Mouse (Mus musculus) embryonic fibroblast, embryonic 13.5 days (primary cell): ENCODE measurements at regions not wholly inside any gene's neighbourhood (a gene's known extent, or its start where the extent isn't known, plus 50 kb on each side); places are given as distances from the start of the nearest gene placed in this dataset.

Experiments used
- H3K27ac ChIP-seq: 2 replicates; pipeline ENCODE4 v1.5.1; 2012; ENCODE audit warnings: low read length, control low read depth, inconsistent platforms; ENCODE audit not compliant: insufficient read depth
- H3K4me1 ChIP-seq: 2 replicates; pipeline ENCODE4 v1.6.1; 2011; ENCODE audit warnings: low read length; ENCODE audit not compliant: control insufficient read depth, insufficient read depth
- H3K4me3 ChIP-seq: 2 replicates; pipeline ENCODE4 v1.5.1; 2011; ENCODE audit warnings: mild to moderate bottlenecking, control low read depth, low read length; ENCODE audit not compliant: insufficient read depth
- CTCF ChIP-seq: IDR thresholded peaks from 2 replicates; pipeline ENCODE4 v1.5.1; 2011; ENCODE audit warnings: mild to moderate bottlenecking, control low read depth, low read length, moderate library complexity, borderline replicate concordance; ENCODE audit not compliant: insufficient read depth
- POLR2A ChIP-seq: IDR thresholded peaks from 2 replicates; pipeline ENCODE4 v1.6.1; 2011; ENCODE audit warnings: low read depth, mild to moderate bottlenecking, control low read depth, low read length, moderate library complexity

DNA sequence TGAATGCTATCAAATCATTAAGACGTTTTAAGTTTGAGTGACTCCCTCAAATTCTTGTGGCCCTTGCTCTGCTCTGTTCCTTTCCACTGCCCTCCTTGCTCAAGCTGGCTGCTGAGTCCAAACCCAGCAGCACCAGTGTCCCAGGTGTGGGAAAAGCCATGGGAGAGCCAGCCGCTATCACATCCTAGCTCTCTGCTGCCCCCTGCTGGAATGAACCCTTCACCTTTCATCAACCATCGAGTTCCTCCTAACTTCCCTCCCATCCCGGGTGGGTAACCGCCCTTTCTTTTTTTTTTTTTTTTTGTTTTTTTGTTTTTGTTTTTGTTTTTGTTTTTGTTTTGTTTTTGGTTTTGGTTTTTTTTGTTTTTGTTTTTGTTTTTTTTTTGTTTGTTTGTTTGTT is 104.1 kb downstream of the Il20rb start:
- TF ChIP-seq POLR2A (no peak), CTCF (peak; percentile 46; the same call in 1 of the 2 replicates)
- H3K4me1 ChIP-seq, result no peaks in the 10 kb centered on the region
- no peak overlapping the region for H3K4me3 ChIP-seq
- no peak overlapping the region for H3K27ac ChIP-seq

DNA sequence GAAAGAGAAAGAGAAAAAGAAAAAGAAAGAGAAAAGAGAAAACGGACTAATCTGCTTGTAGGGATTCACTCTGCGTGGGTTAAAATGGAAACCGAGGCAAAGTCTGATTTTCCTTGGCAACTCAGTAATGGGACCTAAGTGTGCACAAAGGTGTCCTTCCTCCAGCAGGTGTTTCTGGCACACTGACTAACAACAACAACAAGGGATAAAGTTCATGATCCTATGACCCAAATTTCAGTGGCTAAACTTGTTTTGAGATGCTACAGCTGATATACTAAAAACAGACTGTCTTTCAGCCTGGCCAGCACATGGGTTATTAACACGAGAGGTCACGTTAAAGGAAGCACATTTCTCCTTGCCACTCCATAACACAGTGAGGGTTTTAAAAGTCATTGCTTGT is 116.7 kb downstream of the Il20rb start:
- Histone ChIP-seq H3K4me1 (no peaks in the 10 kb centered on the region), H3K27ac (no peak overlapping the region)
- TF ChIP-seq POLR2A (no peak), CTCF (no peak)

DNA sequence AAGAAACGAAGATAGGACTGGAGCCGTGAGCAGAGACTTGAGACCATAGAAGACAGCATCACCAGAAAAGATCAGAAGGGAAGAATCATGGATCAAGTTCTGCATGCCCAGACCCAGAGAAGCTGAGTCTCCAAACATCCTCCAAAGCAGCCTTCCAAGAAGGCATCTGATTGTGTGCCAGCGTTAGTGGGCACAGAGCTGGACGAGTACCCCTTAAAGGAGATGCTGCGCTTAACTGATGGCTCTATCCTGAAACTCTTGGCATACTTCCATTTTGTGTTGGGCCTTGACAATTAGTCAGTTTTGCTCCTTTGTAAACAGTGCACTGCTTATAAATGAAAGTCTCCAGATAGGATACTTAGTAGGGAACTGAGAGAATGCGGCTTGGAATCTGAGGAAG is 119.8 kb downstream of the Il20rb start:
- no peak overlapping the region for H3K27ac ChIP-seq
- no peak for TF ChIP-seq CTCF
- TF ChIP-seq POLR2A, result no peak
- H3K4me1 ChIP-seq, result no peaks in the 10 kb centered on the region
- H3K4me3 ChIP-seq, result no peak overlapping the region

More for the DNA sequence above, 116.7 kb downstream of the Il20rb start:
- H3K4me3 ChIP-seq, result no peak overlapping the region

DNA sequence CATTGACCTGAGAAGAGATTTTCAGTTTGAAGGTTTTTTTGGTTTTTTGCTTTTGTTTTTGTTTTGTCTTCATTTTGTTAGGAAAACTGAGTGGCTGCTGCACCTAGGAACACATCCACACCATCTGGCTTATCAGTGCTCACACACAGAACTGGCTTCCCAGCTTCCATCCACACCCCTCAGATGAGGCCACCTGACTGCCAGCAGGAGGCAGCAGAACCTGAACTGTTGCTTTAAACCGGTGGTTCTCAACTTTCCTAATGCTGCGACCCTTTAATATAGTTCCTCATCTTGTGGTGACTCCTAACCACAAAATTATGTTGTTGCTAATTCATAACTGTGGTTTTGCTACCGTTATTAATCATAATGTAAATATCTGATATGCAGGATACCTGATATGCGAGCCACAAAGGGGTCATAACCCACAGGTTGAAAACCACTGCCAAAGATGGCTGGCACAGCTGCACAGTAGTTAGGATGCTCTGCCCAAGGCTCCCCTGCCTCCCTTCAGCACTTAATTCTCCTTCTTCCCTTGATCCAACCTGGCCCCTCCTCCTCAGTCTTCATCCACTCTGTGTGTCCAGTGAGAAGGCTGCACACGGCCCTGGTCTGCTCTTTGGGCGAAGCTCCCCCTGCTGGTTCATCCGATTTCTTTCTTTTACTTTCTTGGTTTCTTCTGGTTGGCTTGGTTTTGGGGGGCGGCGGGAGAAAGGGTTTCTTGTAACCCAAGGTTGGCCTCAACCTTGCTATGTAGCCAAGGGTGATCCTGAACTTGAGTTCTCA is 126.5 kb downstream of the Il20rb start:
- TF ChIP-seq POLR2A, result no peak
- peak; percentile 22; the same call in 1 of the 2 replicates for TF ChIP-seq CTCF
- Histone ChIP-seq H3K27ac (no peak overlapping the region), H3K4me1 (no peaks in the 10 kb centered on the region), H3K4me3 (no peak overlapping the region)

DNA sequence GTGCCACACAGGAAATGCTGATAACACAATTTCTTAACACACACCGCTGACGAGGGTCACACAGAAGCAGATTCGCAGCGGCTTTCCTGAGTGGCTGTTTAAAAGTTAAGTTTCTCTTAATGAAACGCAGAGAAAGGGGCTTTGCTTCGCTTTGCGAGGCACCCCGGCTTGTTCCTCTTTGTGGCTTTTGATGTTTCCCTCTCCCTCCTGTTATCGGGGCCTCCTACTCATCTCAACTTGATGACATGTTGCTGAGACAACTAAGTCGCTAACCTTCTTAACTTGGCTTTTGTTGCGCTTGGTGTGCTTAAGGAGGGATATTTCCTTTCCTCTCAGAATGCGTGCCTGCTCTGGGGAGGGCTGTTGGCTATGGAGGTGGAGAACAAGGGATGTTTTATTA is 129.0 kb downstream of the Il20rb start:
- H3K4me1 ChIP-seq, result no peaks in the 10 kb centered on the region
- H3K4me3 ChIP-seq, result no peak overlapping the region
- TF ChIP-seq CTCF (no peak), POLR2A (no peak)
- H3K27ac ChIP-seq, result no peak overlapping the region

DNA sequence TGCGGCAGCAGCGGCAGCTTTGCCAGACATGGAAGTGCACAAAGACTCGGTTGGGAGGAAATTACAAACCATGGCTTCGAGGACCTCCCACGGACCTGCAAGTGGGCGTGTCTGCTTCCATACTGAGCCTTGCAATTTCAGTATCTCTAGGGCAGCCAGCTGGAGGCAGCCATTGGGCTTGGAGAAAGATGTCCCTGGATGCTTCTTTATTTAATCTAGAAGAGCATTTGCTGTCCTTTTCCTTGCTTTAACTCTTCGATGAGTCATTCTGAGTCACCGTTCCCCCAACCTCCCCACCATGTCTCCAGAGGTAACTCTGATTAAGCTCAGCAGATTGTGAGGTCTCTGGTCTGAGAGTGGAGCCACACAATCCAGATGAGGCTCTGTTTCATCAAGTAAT is 145.8 kb downstream of the Il20rb start:
- H3K4me1 ChIP-seq, result no peaks in the 10 kb centered on the region; the same call in 1 of the 2 replicates
- H3K4me3 ChIP-seq, result no peak overlapping the region
- H3K27ac ChIP-seq, result no peak overlapping the region
- no peak for TF ChIP-seq POLR2A
- TF ChIP-seq CTCF, result no peak

DNA sequence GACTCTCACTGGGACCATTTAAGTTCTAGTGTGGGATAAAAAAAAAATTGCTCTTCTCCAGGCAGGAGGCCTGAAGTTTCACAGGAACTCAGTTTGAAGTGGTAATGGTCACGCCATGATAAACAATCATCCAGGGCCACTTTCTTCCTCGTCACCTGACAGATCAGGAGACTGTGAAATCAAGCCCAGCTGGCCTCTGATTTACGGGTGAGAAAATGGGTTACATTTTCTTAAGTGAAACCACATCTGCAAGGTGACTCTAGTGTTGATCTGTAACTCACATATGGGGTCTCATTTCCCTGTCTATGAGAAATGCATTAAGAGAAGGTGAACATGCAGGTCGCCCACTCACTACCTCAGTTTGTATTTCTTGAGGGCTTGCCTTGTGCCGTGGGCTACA is 178.8 kb downstream of the Il20rb start:
- TF ChIP-seq POLR2A, result no peak
- no peak for TF ChIP-seq CTCF
- Histone ChIP-seq H3K4me1 (no peaks in the 10 kb centered on the region), H3K4me3 (no peak overlapping the region), H3K27ac (no peak overlapping the region)

DNA sequence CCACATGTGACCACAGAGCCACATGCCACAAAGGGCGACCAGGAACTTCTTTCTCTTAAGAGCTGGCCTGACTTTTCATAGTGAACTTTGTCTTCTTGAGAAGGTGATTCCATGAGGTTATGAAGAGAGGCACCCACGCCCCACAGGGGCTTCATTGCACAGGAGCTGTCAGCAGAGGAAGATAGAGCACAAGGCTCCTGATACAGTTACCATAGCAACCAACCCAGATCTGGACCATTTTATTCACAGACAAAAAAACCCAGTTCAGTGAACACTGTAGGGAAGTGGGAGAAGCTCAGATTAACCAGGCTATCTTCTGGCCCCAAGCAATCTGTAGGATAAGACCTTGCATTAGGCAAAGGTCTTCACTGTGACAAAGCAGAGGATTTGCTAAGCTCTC is 179.2 kb downstream of the Il20rb start:
- Histone ChIP-seq H3K4me1 (no peaks in the 10 kb centered on the region), H3K27ac (no peak overlapping the region), H3K4me3 (no peak overlapping the region)
- TF ChIP-seq CTCF (no peak), POLR2A (no peak)

DNA sequence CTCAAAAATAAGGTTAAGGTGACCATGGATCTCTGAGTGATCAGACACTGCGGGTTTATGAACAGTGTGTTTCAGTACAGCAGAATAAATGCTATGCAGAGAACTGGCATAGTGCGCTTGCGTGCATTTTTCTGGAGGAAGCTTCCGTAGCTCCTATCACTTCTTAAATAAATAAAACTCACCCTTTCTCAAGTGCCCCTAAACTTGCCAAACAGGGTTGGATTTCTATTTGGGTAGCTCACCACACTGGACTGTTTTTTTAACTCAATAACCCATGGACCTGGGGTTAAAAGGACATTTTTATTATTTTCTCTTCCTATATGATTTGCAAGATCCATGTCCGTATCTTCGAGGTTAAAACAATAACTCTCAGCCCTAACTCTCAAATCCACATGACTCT is 182.8 kb downstream of the Il20rb start:
- Histone ChIP-seq H3K27ac (no peak overlapping the region), H3K4me3 (no peak overlapping the region), H3K4me1 (no peaks in the 10 kb centered on the region)
- TF ChIP-seq POLR2A (no peak), CTCF (no peak)

DNA sequence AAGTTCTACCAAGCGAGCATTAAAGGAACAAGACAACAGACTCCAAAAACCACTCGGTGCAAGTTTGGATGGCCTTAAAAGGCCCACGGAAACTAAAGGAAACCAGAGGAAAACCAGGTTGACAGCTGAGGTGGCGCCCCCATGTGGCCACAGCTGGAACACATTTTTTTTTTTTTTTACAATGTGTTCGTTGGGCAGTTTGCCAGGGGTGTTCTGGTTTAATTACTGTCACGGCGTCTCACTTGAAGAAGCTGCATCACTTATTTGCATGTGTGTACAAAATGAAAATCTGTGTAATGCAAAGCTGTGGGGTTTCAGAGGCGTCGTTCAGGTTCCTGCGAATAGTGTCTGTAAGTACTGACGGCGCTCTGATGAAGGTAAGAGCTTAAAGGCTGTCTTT is 185.0 kb downstream of the Il20rb start:
- Histone ChIP-seq H3K4me1 (no peaks in the 10 kb centered on the region), H3K4me3 (no peak overlapping the region), H3K27ac (no peak overlapping the region)
- TF ChIP-seq CTCF, result no peak
- TF ChIP-seq POLR2A, result no peak

DNA sequence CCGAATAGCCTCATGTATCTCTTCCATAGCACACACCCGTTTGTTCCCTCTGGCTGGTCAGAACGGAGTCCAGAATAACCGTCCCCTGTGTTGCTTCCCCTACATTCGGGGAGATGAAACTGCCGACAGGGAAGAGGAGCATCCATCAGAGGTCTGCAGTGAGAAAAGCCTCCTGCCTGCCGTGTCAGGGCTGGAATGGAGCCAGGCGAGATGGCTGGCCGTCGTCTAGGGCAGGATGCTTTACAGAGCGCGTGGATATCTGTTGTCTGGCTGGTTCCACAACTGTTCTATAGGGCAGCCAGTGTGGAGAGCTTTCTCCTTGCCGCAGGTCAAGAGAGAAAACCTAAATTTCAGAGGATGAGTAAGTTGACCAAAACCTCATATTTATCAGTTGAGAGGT is 209.2 kb downstream of the Il20rb start:
- Histone ChIP-seq H3K4me3 (no peak overlapping the region), H3K27ac (no peak overlapping the region), H3K4me1 (no peaks in the 10 kb centered on the region)
- no peak for TF ChIP-seq CTCF
- TF ChIP-seq POLR2A, result no peak
